Mouse (Mus musculus) embryonic fibroblast, embryonic 13.5 days (primary cell): ENCODE results near the gene Cntnap5b.

ENCODE experiments used
- CTCF ChIP-seq: IDR thresholded peaks from 2 replicates; pipeline ENCODE4 v1.5.1; 2011; ENCODE audit warnings: mild to moderate bottlenecking, control low read depth, low read length, moderate library complexity, borderline replicate concordance; ENCODE audit not compliant: insufficient read depth
- POLR2A ChIP-seq: IDR thresholded peaks from 2 replicates; pipeline ENCODE4 v1.6.1; 2011; ENCODE audit warnings: low read depth, mild to moderate bottlenecking, control low read depth, low read length, moderate library complexity

GRCm38 (mm10) chr1:99943515-99943914, 170.9 kb downstream of the Cntnap5b start:
- TF ChIP-seq POLR2A (no peak), CTCF (no peak)
